Mouse (Mus musculus) liver, adult 2 months (tissue): ENCODE results near the gene Pepd.

ENCODE experiments used
- CTCF ChIP-seq: fragments of 200-500 bp; IDR thresholded peaks from 2 replicates; pipeline ENCODE4 v1.5.1; 2011; ENCODE audit warnings: low read depth, low read length, control low read depth
- POLR2A ChIP-seq: fragments of 200-500 bp; IDR thresholded peaks from 2 replicates; pipeline ENCODE4 v1.6.1; 2011; ENCODE audit warnings: low read length, control low read depth; ENCODE audit not compliant: insufficient read depth; ENCODE audit errors: extremely low read depth

DNA sequence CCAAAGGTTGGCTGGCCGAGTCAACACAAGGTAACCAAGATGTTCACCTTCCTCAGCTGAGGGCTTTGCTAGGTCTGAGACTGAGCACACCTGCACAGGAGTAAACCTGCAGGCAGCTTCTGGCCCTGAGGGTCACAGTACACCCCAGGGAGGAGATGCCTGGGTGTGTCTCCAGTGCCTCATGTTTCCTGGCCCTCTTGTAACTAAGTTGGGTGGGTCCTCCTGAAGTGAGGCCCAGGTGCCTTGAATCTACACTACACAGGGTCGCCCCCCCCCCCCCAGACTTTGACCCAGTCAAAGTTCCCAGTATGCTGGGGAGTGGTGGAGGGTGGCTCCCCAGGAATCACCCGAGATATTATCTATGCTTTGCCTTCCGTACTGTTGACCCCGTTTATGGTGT, 117.0 kb downstream of the Pepd start:
- no peak for TF ChIP-seq POLR2A
- TF ChIP-seq CTCF: no peak
